Mouse (Mus musculus) CH12.LX (cell line): ENCODE results near the gene Trim12c. TPM values are rescaled to one million over a fixed set of nuclear protein-coding genes. Genes with fewer than 3 reads are reported as not detected.
"Not testable (repeated sequence)": the region's sequence is repeated elsewhere in the genome, so short reads cannot be mapped to it uniquely, and the experiment has no call there.

Experiments
- DNase-seq: peaks from one replicate; pipeline ENCODE4 v3.0.0-alpha.2; 2013; ENCODE audit errors: extremely low read depth
- H3K27ac ChIP-seq: 2 replicates; pipeline ENCODE4 v1.5.1; 2012; ENCODE audit warnings: low read depth, mild to moderate bottlenecking, control low read depth, moderate library complexity; ENCODE audit not compliant: insufficient read depth
- H3K27me3 ChIP-seq: replicated peaks from 2 replicates; pipeline ENCODE3; 2012; ENCODE audit warnings: inconsistent platforms
- H3K36me3 ChIP-seq, 2 experiments: replicated peaks in 1 of 2; 2 replicates each; pipeline versions ENCODE3 to v1.6.1; 2012; ENCODE audit warnings: inconsistent platforms in 1 of 2, low read length in 1 of 2, mild to moderate bottlenecking in 1 of 2, mixed read lengths in 1 of 2, moderate library complexity in 1 of 2; ENCODE audit not compliant: control insufficient read depth in 1 of 2, insufficient read depth in 1 of 2
- H3K4me1 ChIP-seq, 2 experiments: 2 replicates each; pipeline ENCODE4 v1.6.1; 2012; ENCODE audit warnings: inconsistent platforms in 1 of 2, moderate library complexity in 1 of 2; ENCODE audit not compliant: insufficient read depth in 2 of 2, control insufficient read depth in 1 of 2
- H3K4me2 ChIP-seq: 2 replicates; pipeline ENCODE4 v1.6.1; 2012; ENCODE audit warnings: low read depth, mild to moderate bottlenecking, control low read depth; ENCODE audit not compliant: poor library complexity, insufficient read depth, severe bottlenecking
- H3K4me3 ChIP-seq, 3 experiments: fragments of 150-350 bp in 1 of 3; sonication (generic) in 1 of 3; replicated peaks in 1 of 3; 2 replicates each; pipeline versions ENCODE3 to v1.5.1; 2011 to 2012; ENCODE audit warnings: low read depth in 2 of 3, low read length in 2 of 3, mild to moderate bottlenecking in 2 of 3, moderate library complexity in 2 of 3, control low read depth in 1 of 3, improper control_type of control experiment in 1 of 3, inconsistent platforms in 1 of 3, mixed read lengths in 1 of 3; ENCODE audit not compliant: poor library complexity in 1 of 3
- H3K79me2 ChIP-seq: replicated peaks from 2 replicates; pipeline ENCODE4 v1.6.1; 2012; ENCODE audit warnings: mild to moderate bottlenecking, moderate library complexity; ENCODE audit not compliant: control insufficient read depth, poor library complexity, insufficient read depth, severe bottlenecking; ENCODE audit errors: extremely low read depth
- H3K9ac ChIP-seq: 2 replicates; pipeline ENCODE4 v1.6.1; 2012; ENCODE audit warnings: low read depth, mild to moderate bottlenecking, control low read depth, moderate library complexity; ENCODE audit not compliant: insufficient read depth
- H3K9me3 ChIP-seq: replicated peaks from 2 replicates; pipeline ENCODE3; 2012; ENCODE audit warnings: low read length, inconsistent platforms, mixed read lengths
- CHD1 ChIP-seq: IDR thresholded peaks from 2 replicates; pipeline ENCODE4 v1.6.1; 2012; ENCODE audit warnings: low read depth, low read length, improper control_type of control experiment, inconsistent platforms
- CHD2 ChIP-seq: IDR thresholded peaks from 2 replicates; pipeline ENCODE4 v1.6.1; 2011; ENCODE audit warnings: low read length, improper control_type of control experiment
- CTCF ChIP-seq, 2 experiments: IDR thresholded peaks in 1 of 2; conservative IDR thresholded peaks in 1 of 2; 2 replicates each; pipeline ENCODE4 v1.5.1; 2011 to 2012; ENCODE audit warnings: low read depth in 2 of 2, low read length in 2 of 2, improper control_type of control experiment in 1 of 2, inconsistent platforms in 1 of 2, mild to moderate bottlenecking in 1 of 2, moderate library complexity in 1 of 2
- E2F4 ChIP-seq: IDR thresholded peaks from 2 replicates; pipeline ENCODE4 v1.6.1; 2011; ENCODE audit warnings: low read depth, low read length, improper control_type of control experiment; ENCODE audit not compliant: insufficient replicate concordance
- ELF1 ChIP-seq: IDR thresholded peaks from 2 replicates; pipeline ENCODE4 v1.6.1; 2014; ENCODE audit warnings: low read depth, mild to moderate bottlenecking, inconsistent platforms, low read length, improper control_type of control experiment
- EP300 ChIP-seq: IDR thresholded peaks from 2 replicates; pipeline ENCODE4 v1.6.1; 2011; ENCODE audit warnings: low read length, improper control_type of control experiment
- ETS1 ChIP-seq: conservative IDR thresholded peaks from 2 replicates; pipeline ENCODE4 v1.6.1; 2012; ENCODE audit warnings: low read depth, mild to moderate bottlenecking, inconsistent platforms, low read length, improper control_type of control experiment, moderate library complexity
- GABPA ChIP-seq: IDR thresholded peaks from 2 replicates; pipeline ENCODE4 v1.6.1; 2012; ENCODE audit warnings: low read depth, low read length, improper control_type of control experiment, inconsistent platforms; ENCODE audit not compliant: insufficient replicate concordance
- HCFC1 ChIP-seq: IDR thresholded peaks from 2 replicates; pipeline ENCODE4 v1.6.1; 2012; ENCODE audit warnings: low read depth, mild to moderate bottlenecking, inconsistent platforms, low read length, improper control_type of control experiment
- JUN ChIP-seq: IDR thresholded peaks from 2 replicates; pipeline ENCODE4 v1.6.1; 2011; ENCODE audit warnings: low read depth, mild to moderate bottlenecking, low read length, improper control_type of control experiment, moderate library complexity; ENCODE audit not compliant: insufficient read depth
- JUND ChIP-seq: conservative IDR thresholded peaks from 2 replicates; pipeline ENCODE4 v1.6.1; 2011; ENCODE audit warnings: low read depth, low read length, improper control_type of control experiment
- KAT2A ChIP-seq: IDR thresholded peaks from 2 replicates; pipeline ENCODE4 v1.6.1; 2012; ENCODE audit warnings: low read length, improper control_type of control experiment, inconsistent platforms; ENCODE audit not compliant: insufficient replicate concordance
- MAFK ChIP-seq: IDR thresholded peaks from 2 replicates; pipeline ENCODE4 v1.6.1; 2011; ENCODE audit warnings: low read length, improper control_type of control experiment; ENCODE audit not compliant: insufficient replicate concordance
- MAX ChIP-seq: IDR thresholded peaks from 2 replicates; pipeline ENCODE4 v1.6.1; 2011; ENCODE audit warnings: low read length, improper control_type of control experiment
- MAZ ChIP-seq: IDR thresholded peaks from 2 replicates; pipeline ENCODE4 v1.6.1; 2012; ENCODE audit warnings: low read depth, mild to moderate bottlenecking, inconsistent platforms, low read length, improper control_type of control experiment, moderate library complexity
- MEF2A ChIP-seq: IDR thresholded peaks from 2 replicates; pipeline ENCODE4 v1.6.1; 2014; ENCODE audit warnings: low read depth, mild to moderate bottlenecking, inconsistent platforms, low read length, improper control_type of control experiment, borderline replicate concordance
- MXI1 ChIP-seq: IDR thresholded peaks from 2 replicates; pipeline ENCODE4 v1.6.1; 2011; ENCODE audit warnings: mild to moderate bottlenecking, low read depth, low read length, improper control_type of control experiment
- MYC ChIP-seq: IDR thresholded peaks from 2 replicates; pipeline ENCODE4 v1.6.1; 2011; ENCODE audit warnings: low read depth, mild to moderate bottlenecking, improper control_type of control experiment, low read length
- NELFE ChIP-seq: IDR thresholded peaks from 2 replicates; pipeline ENCODE4 v1.6.1; 2011; ENCODE audit warnings: low read depth, low read length, improper control_type of control experiment
- PAX5 ChIP-seq: IDR thresholded peaks from 2 replicates; pipeline ENCODE4 v1.6.1; 2012; ENCODE audit warnings: low read length, inconsistent platforms, mixed read lengths
- POLR2A ChIP-seq: IDR thresholded peaks from 2 replicates; pipeline ENCODE4 v1.6.1; 2011; ENCODE audit warnings: low read depth, mild to moderate bottlenecking, improper control_type of control experiment, low read length
- POLR2AphosphoS2 ChIP-seq: IDR thresholded peaks from 2 replicates; pipeline ENCODE4 v1.6.1; 2011; ENCODE audit warnings: low read depth, low read length, improper control_type of control experiment
- RAD21 ChIP-seq: IDR thresholded peaks from 2 replicates; pipeline ENCODE4 v1.6.1; 2011; ENCODE audit warnings: low read depth, mild to moderate bottlenecking, low read length, improper control_type of control experiment, moderate library complexity
- RCOR1 ChIP-seq: conservative IDR thresholded peaks from 2 replicates; pipeline ENCODE4 v1.6.1; 2012; ENCODE audit warnings: low read depth, mild to moderate bottlenecking, inconsistent platforms, low read length, improper control_type of control experiment
- SIN3A ChIP-seq: IDR thresholded peaks from 2 replicates; pipeline ENCODE4 v1.6.1; 2012; ENCODE audit warnings: low read length, improper control_type of control experiment, inconsistent platforms
- SMC3 ChIP-seq: IDR thresholded peaks from 2 replicates; pipeline ENCODE4 v1.6.1; 2011; ENCODE audit warnings: low read depth, low read length, improper control_type of control experiment
- TCF12 ChIP-seq: IDR thresholded peaks from 2 replicates; pipeline ENCODE4 v1.6.1; 2014; ENCODE audit warnings: low read depth, mild to moderate bottlenecking, inconsistent platforms, low read length, improper control_type of control experiment
- UBTF ChIP-seq: IDR thresholded peaks from 2 replicates; pipeline ENCODE4 v1.6.1; 2012; ENCODE audit warnings: low read depth, mild to moderate bottlenecking, inconsistent platforms, low read length, improper control_type of control experiment, moderate library complexity
- USF2 ChIP-seq: conservative IDR thresholded peaks from 2 replicates; pipeline ENCODE4 v1.6.1; 2011; ENCODE audit warnings: low read depth, low read length, improper control_type of control experiment
- ZC3H11A ChIP-seq: IDR thresholded peaks from 2 replicates; pipeline ENCODE4 v1.6.1; 2012; ENCODE audit warnings: low read depth, mild to moderate bottlenecking, inconsistent platforms, low read length, improper control_type of control experiment
- ZNF384 ChIP-seq: IDR thresholded peaks from 2 replicates; pipeline ENCODE4 v1.6.1; 2012; ENCODE audit warnings: low read depth, low read length, improper control_type of control experiment, inconsistent platforms
- dilution Hi-C: fragments of 300-500 bp; cut with MboI; formaldehyde crosslinking; loops from 2 replicates; pipeline ENCODE4 v1.14.3; 2020; ENCODE audit warnings: low sequenced_read_pairs; ENCODE audit not compliant: extremely low pct_unique_long_range_greater_than_20kb, extremely low pct_ligation_motif_present
- in situ Hi-C: fragments of 300-500 bp; cut with MboI; formaldehyde crosslinking; loops from 3 replicates; pipeline ENCODE4 v1.14.3; 2019; ENCODE audit warnings: low sequenced_read_pairs, low pct_ligation_motif_present, low pct_unique_long_range_greater_than_20kb, mixed read lengths
- polyA plus RNA-seq: library from polyadenylated mRNA; unstranded; fragments of >175 nt; gene quantifications from 2 replicates; pipeline ENCODE4 v1.2.1, GENCODE M21; 2012; ENCODE audit warnings: low read depth; ENCODE audit not compliant: insufficient read length
- total RNA-seq, 2 experiments: library from RNA; depleted of rRNA; stranded (reverse); fragments of 300-350 nt in 1 of 2; fragments of >200 nt in 1 of 2; gene quantifications; 2 replicates each; pipeline ENCODE4 v1.2.3; 2012 to 2014

Gene Trim12c
- total and polyA plus RNA-seq, 3 experiments = 9.9 to 17.7 (median 16.7) TPM

GRCm38 (mm10) chr7:104315369-104316080 lies 37.6 kb downstream of the Trim12c start, which contains the start of gene Trim12a:
Gene Trim12a (minus strand): TSS chr7:104315466.
- H3K4me1 ChIP-seq, H3K27me3 ChIP-seq, H3K79me2 ChIP-seq, DNase-seq, in situ Hi-C loops, H3K9me3 ChIP-seq, dilution Hi-C loops, H3K36me3 ChIP-seq: not testable (repeated sequence)
- Histone ChIP-seq H3K9ac (peak within 1 kb of the TSS; percentile 85), H3K4me2 (peak within 1 kb of the TSS; percentile 67; the same call in 1 of the 2 replicates), H3K4me3 (peak within 1 kb of the TSS; percentile 52 to 85 (median 68)), H3K27ac (peak within 1 kb of the TSS; percentile 78)
- TF ChIP-seq MAFK = 0 out of 2 replicates have a peak, but pooled peaks have one; percentile 5
- TF ChIP-seq POLR2A = 0 out of 2 replicates have a peak, but pooled peaks have one; percentile 20

DNA sequence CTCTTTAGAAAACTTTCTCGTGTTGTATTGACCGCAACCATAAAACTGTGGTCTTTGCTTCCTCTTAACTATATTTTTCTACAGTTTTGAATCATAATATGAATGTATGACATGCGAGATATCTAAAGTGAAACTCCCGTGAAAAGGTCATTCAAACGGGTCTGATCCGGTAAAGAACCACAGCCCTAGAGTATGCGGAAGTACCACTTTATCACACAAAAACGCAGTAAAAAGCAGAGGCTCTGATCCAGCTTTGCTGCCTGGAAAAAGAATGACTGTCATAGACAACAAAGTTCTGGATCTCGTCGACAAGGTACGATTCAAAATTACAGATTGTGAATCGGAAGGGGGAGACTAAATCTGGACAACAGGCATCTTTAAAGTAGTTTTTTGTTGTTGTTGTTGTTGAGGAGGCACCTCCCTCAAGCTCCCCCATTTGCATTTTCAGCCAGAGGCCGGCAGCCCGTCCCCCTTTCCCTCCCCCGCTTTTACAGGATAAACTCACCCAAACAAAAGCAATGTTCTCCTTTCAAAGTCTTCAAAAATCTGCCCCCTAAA lies 38.3 kb downstream of the Trim12c start:
- Histone ChIP-seq H3K27me3 (no peaks in the 10 kb centered on the region), H3K36me3 (no peaks in the 10 kb centered on the region), H3K79me2 (0 out of 2 replicates have a peak, but pooled peaks cover 2% of the 10 kb centered on the region), H3K4me1 (peaks cover 3 to 6% of the 10 kb centered on the region in 2 experiments; a peak in 3 of 4 replicates), H3K27ac (peak overlapping the region; percentile 78), H3K4me3 (peak overlapping the region; percentile 52 to 85 (median 68)), H3K9me3 (no peaks in the 10 kb centered on the region), H3K9ac (peak overlapping the region; percentile 85), H3K4me2 (peak overlapping the region; percentile 38; the same call in 1 of the 2 replicates)
- peak; percentile 62 for DNase-seq
- in situ Hi-C loops (no loop called here), dilution Hi-C loops (no loop called here)
- TF ChIP-seq ZC3H11A (no peak), ETS1 (peak; percentile 67), ZNF384 (no peak), NELFE (no peak), HCFC1 (no peak), CHD2 (no peak), USF2 (no peak), ELF1 (peak; percentile 70), MAZ (no peak), MAX (no peak), MXI1 (no peak), MAFK (peak; percentile 55; the same call in 1 of the 2 replicates), SMC3 (no peak), MYC (no peak), MEF2A (no peak), UBTF (no peak), TCF12 (no peak), SIN3A (no peak), RAD21 (no peak), JUN (peak; percentile 36; the same call in 1 of the 2 replicates), KAT2A (no peak), JUND (peak; percentile 71), PAX5 (no peak), E2F4 (no peak), GABPA (no peak), CHD1 (no peak), RCOR1 (no peak), EP300 (peak; percentile 68), POLR2AphosphoS2 (no peak), CTCF (conservative IDR thresholded peaks at IDR 0.05 in 1 of 2, IDR thresholded peaks at IDR 0.05 in 1 of 2; ENCODE audit: low read depth in 2 of 2, low read length in 2 of 2) (no peak)
